Mouse (Mus musculus) cortical plate, adult 2 months (tissue): ENCODE measurements around the gene Carmil1.

Experiments
- CTCF ChIP-seq: fragments of 200-500 bp; IDR thresholded peaks from 2 replicates; pipeline ENCODE4 v1.5.1; 2011; ENCODE audit warnings: mild to moderate bottlenecking, control low read depth, low read length; ENCODE audit not compliant: insufficient read depth; ENCODE audit errors: extremely low read depth
- POLR2A ChIP-seq: fragments of 200-500 bp; IDR thresholded peaks from 2 replicates; pipeline ENCODE4 v1.6.1; 2011; ENCODE audit warnings: mild to moderate bottlenecking, low read length, control low read depth; ENCODE audit not compliant: insufficient read depth; ENCODE audit errors: extremely low read depth

- TF ChIP-seq CTCF, result peak; percentile 80
- no peak for TF ChIP-seq POLR2A
Measured at GRCm38 (mm10) chr13:24112689-24113348, 167.8 kb downstream of the Carmil1 start.
